Mouse (Mus musculus) layer of hippocampus, adult 8-10 months (tissue): ENCODE results near the gene Pdilt. TPM values are rescaled to one million over a fixed set of nuclear protein-coding genes. Genes with fewer than 3 reads are reported as not detected.
"Not testable (repeated sequence)": the region's sequence is repeated elsewhere in the genome, so short reads cannot be mapped to it uniquely, and the experiment has no call there.

Source experiments
- DNase-seq, 2 experiments: peaks; one replicate each; pipeline ENCODE4 v3.0.0; 2022; ENCODE audit warnings: low spot score in 2 of 2
- total RNA-seq, 4 experiments: library from RNA; stranded (reverse); gene quantifications; 2 replicates each; pipeline ENCODE4 v1.2.4; 2022

Pdilt gene
- under 1 TPM in 1 of 4 experiments, not detected in 3; 0.55 TPM for total RNA-seq

DNA sequence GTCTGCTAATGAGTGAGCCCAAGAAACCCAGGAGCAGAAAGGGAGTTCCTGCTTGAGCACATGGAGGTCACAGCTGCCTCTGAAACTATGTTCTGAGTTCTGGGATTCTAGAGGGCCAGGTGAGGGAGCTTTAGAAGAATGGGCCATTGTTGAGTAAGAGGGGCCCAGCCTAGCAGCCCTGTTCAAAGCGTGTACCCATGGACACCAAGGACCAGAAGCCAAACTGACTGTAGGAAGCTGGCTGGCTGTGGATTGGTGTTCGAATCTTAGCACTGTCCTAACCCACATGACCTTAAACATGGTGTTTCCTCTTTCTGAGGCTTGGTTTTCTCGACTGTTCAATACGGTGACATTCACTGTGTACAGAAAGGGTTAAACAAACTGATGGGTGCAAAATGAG, at the start of gene Pdilt:
Pdilt (minus strand) TSS at position 101 of the 400 bp plus-strand sequence.
- no peak for DNase-seq

DNA sequence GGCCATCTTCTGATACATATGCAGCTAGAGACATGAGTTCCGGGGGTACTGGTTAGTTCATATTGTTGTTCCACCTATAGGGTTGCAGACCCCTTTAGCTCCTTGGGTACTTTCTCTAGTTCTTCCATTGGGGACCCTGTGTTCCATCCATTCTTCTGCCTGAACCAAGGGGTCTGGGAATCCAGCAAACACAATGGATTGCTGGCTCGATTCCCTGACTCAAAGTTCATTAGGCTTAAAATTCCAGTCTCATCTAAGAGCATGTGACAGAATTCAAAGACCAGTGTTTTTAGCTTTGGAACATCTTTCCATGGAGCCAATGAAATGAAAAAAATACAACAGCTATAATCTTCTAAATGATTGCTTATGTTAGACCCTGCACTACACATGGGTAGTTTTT, 39.2 kb upstream of the Pdilt start:
- DNase-seq, result not testable (repeated sequence)

DNA sequence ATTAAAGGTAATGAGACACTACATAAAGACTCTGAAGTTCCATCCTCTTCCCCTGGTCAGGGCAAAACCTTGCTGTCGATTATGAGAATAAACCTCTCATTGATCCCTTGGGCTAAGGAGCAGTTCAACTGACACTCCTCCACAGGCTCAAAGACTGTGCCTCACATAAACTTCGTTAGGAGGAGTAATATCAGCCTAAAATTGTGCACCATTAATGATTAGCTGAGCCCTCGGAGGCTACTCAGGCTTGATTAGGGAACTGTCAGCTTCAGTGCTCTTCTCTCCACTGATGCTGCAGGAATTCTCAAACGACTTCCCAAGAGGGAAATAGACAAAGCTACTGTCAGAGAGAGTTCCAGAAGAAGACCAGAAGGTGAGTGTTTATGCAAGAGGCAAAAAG, 38.2 kb upstream of the Pdilt start:
- no peak for DNase-seq

DNA sequence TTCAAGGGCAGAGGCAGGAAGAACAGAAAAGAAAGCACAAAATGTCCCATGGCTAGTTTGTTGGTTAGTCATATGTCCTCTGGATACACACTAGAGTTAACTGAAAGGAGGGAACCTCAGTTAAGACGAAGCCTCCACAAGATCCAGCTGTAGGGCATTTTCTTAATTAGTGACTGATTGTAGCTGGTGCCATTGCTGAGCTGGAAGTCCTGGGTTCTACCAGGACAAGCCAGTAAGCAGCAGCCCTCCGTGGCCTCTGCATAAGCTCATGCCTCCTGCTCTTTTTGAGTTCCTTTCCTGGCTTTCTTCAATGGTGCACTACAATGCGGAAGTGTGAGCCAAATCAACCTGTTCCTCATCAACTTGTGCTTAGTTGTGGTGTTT, 37.2 kb upstream of the Pdilt start:
- DNase-seq, result no peak

DNA sequence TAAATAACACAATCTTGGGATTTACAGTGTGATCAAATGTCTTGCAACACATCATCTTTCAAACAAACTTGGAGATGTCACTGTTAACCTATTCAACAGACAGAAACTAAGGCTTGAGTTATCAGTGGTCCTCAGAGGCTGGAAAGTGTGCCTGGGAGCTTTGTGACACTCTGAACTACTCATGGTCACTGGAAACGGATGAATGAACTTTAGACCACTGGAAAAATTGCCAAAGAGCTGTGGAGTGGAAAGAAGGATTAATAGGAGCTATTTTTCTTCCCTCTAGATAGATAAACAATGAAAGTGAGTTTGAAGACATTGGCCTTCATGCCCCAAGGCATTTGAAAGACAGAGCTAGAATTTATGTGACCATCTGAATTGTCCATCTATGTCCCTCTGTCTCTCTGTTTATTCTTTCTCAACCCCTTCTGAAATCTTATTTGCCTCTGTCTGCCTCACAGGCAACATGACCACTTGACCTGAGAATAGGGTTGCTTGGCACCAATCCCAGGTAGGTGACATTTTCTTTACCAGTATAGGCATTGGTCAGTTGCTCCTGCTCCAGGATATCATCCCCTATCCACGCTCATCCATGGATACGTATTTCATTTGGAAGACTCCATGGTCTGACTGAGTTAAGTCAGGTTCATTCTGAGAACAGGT, 36.6 kb upstream of the Pdilt start:
- DNase-seq, result no peak

DNA sequence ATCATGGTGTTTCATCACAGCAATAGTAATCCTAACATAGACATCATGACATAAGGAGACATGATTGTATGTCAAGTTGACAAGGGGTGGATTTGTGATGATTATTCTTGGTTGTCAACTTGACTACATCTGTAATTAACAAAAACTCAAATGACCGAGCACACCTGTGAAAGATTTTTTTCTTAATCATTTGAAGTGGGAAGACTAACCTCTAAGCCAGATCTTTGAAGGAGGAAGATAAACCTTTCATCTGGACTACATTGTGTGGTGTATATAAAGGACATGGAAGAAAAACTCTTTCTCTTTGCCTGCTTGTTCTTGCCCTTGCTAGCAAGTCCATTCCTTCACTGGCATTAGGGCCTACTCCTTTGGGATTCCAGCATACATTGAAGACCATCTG, 30.8 kb upstream of the Pdilt start, which contains the start of gene Acsm2:
Acsm2 (plus strand) TSS at position 301 of the 400 bp plus-strand sequence.
- DNase-seq, result no peak

DNA sequence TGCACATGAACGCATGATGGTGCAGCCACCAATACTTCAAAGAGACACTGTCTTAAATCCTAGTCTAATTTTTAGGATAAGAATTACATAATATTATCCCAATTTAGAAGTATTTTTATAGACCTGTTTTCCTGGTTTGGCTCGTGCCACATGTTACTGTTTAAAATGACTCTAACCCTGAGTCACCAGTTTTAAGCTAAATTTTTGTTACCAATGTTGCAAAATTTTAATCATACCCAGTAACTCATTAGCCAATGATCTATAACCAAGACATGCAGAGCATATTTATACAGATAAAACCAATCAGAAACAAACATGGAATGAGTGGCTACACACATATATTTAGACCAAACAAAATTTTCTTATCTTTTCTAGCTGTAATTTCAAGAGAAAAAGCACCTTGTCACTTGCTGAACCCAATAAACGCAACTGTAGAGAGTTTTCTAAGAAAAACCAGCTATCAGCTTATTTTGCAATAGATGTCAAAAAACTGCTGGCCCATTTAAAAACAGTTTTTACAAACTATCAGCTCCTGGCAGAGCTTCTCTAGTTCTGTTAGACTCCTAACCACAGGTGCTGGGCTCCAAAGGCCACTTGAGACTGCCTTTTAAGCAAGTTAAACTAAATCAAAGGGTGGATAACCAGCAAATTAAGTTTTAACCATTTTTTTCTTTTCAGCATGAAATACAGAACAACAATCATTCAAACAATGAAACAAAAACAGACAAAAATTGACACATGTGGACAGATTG, 27.4 kb upstream of the Pdilt start:
- no peak for DNase-seq

DNA sequence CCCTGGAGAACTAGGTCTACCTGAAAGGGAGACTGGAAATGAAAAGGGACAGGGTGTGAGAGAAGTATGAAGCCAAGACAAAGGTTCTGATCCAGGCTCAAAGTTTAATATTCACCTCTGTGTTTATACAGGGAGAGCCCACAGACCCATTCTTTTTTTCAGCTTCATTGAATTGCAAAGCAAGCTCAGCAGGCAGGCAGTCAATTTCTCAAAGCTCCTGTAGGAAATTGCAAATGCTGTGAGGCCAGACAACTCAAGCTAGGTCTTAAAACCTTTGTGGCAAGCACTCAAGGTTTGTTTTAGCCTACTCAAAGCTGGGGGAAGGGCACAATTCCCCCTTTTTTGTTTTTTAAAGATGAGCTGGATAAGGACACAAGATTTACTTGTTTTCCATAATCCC, 22.3 kb upstream of the Pdilt start:
- no peak for DNase-seq

DNA sequence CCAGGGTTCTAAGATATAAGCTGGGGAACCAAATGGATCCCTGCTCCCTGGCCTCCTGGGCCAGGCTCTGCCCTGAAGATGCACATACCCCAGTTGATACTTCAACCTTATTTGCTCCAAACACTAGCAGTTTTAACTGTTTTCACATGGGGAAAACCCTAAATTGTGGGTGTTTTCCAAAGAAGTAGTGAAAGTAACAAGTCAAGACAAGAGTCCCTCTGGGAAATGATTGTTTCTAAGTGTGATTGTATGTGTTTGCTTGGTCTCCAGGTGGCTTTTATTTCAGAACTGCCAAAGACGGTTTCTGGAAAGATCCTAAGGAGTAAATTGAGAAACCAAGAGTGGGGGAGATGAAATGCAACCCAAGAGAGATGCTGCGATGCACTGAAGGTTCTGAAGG, 19.2 kb upstream of the Pdilt start:
- DNase-seq, result no peak

DNA sequence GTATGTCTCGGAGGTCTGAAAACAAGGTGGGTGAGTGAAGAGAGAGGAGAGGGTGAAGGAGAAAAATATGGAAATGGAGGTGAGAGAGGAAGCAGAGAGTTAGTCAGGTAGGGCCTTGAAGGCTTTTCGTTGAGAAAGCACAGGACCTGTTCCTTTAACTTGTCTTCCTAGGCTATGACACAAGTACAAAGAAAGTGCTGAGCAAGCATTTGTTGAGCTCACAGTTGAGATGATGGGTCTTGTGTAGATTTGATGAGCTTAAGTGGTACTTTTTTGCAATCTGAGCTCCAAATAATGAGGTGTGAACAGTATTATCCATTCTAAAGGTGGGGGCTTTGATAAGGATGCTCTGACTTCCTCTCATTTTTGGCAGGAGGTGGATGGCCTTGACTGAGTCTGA, 11.1 kb upstream of the Pdilt start:
- DNase-seq, result no peak

DNA sequence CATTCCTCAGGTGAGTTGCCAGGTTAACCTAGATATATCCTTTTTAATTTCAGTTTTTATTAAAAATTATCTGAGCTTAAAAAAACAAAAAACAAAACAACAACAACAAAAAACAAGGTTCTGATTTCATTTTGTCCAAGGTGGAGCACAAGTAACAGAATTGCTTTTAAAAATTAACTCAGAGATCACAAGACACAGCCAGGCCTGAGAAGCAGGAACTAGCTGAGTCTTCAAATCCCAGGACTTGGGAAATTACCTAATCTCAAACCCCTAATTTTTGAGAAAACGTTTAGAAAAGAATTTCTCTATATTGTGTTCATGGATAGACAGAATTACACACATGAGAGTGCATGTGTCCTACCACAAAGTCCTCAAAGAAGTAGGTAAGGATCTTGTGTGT, 9.6 kb upstream of the Pdilt start:
- DNase-seq, result no peak

DNA sequence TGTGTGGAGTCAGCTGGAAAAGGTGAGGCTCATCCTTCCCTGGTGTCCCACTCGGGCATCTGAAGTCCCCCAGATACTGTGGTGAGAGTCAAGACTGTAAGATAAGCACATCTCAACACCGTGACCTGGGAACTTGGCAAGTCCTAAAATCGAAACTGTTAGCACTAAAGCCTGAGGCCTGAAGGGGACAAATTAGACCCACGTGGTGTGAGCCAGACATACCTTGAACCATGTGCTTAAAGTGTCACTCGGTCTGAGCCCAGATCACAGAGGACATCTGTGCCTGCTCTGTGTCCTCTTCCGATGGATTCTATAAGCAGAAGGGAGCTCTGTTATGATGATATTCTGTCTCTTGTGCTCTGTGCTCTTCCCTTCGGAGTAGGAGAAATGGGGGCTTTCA, 5.3 kb upstream of the Pdilt start:
- DNase-seq, result no peak

DNA sequence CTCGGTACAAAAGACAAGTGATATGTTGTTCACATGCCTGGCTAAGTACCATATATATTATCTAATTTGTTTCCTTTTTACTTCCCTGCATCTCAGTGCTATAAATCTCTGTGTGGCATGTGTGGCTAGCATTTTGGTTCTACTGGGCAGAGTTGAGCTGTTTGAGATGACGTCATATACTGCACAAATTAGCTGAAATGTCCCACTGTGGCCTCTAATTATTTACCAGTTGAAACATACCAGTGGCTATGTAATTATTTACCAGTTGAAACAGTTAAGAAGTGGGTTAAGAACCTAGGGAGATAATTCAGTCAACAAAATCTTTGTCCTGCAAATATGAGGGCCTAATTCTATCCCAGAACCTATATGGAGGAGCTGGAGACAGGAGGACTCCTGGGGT, 4.3 kb upstream of the Pdilt start:
- DNase-seq, result no peak

DNA sequence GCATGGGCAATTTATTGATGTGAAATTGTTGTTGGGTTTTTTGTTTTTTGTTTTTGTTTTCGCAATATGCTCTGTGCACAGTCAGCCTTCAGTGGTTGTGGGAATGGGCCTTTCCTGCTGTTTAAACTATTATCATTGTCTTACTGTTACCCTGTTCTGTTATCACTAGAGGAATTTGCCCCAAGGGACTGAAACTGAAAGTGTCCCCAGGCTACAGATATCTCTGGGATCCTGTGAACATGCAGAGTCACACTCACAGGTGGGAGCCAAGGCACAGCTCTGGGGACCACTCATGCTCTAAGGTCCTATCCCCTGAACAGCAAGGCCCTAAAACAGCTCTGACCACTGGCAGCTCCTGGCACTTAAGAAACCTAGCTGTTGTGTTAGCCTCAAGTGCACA, 3.8 kb upstream of the Pdilt start:
- DNase-seq, result no peak

DNA sequence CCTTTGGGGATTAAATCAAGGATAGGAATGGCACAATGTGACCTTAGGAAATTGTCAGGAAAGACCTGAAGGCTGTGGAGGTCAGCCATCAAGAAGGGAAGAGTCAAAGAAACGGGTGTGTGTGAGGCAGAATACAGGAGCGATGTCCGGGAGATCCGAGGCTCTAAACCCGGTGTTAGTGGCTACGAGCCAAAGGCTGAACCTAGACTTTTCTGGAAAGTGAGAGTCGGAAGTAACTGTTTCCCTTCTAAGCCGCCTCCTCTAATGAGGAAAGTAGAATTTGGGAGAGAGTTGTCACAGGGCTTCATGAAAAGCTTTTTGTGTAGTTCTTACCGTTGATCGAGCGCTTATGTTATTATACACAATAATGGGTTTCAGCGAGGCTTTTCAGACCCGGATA, 3.2 kb upstream of the Pdilt start:
- DNase-seq, result no peak

DNA sequence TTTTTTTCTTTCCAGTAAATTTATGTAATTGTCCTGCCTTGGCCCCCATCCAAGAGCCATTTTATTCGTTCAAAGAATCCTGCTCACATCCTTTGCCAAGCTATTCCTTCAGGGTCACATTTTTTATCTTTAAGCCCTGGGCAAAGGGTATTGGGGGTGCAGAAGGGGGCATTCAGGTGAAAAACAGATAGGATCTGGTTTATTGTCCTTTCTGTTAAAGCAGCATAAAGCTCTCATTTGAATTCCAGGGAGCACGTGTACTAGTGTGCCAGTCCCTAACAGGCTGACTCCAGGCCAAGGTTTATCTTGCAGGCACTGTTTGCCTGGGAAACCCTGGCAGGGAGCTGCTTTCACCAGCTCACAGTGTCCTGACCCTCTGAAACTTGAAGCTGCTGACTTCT, 2.6 kb upstream of the Pdilt start:
- DNase-seq, result no peak

DNA sequence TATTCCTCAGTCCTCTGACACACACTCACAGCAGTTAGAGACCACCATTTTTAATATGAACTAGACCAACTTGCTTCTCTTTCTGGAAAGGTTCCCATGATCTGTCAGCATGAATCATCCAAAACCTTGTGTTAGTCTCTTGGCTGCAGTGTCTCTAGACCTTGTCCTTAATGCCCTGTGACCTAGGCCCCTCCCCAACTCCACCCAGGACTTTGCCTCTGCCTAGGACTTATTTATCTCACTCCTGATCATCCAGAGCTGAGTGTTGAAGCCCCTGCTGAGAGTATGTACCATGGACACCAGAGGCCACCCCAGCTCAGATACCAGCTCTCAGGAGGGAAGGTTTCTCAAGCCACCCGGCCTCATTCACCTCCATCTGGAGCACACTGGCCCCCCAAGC, 904 bp downstream of the Pdilt start:
- DNase-seq, result no peak

DNA sequence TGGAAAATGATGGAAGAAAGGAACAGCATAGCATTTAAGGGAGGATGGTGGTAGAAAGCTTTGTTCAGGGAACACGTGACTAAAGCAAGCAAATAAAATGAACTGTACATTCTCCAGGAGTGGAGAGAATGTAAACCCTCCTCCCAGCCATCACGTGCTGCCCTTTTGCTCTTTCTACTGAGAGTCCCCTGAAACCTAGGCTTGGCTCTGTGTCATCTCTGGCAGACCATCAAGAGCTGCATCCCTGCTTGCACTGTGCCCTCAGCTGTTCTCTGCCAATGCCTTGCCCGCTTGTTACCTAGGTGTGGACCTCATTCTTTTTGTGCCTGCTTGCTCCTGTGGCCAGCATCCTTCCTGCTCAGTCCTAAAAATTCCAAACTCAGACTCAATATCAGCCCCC, 1.5 kb downstream of the Pdilt start:
- no peak for DNase-seq

DNA sequence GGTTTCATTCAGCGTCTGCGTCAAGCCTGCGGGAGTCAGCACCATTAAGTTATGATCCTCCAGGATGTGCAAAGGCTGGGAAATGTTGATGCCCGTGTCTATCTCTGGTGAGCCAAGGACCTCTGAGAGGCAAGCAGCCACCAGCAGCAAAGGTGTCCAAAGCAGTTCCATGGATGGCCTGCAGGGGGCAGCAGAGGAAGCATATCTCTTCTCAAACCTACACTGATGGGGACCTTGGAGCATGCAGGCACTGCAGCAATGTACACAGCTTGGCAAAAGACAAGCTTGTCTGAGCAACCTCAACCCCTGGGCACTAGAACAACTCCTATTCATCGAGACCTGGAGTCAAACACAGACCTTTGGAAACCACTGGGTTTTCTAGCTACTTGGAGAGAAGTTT, 3.6 kb downstream of the Pdilt start:
- peak; percentile 59 to 88 for DNase-seq

DNA sequence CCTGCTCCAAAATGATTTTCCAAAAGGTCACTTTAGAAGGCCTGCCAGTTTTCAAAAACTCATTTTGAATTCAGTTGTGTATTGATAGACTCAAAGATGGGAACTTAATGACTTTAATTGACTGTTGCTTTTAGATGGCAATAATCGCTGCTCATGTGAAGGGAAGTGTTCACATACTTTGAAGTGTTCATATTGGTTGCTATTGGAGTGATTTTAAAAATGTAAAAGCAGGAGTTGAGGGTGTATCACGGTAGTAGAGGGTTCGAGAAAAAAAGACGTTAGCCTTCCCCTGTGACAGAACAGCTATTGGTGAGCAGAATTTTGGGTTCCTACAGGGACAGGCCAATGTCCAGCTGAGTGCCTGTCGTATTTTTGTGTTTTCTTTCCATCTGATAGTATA, 4.1 kb downstream of the Pdilt start, which contains the start of gene Acsm5:
Acsm5 (plus strand) TSS at position 301 of the 400 bp plus-strand sequence.
- no peak for DNase-seq

DNA sequence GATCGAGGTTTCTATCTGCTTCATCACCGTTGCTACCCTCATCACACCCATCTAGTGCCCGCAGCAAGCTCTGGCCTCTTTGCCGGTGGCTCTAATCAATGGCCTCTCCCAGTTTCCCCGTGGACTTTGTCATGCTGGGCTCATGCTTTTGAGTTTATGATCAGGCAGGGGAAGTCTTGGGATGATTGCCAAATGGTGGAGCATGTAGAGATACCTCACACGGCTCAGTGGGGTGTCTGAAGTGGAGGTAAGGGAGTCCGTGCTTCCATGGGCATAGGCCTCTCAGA, 7.1 kb downstream of the Pdilt start:
- no peak for DNase-seq

DNA sequence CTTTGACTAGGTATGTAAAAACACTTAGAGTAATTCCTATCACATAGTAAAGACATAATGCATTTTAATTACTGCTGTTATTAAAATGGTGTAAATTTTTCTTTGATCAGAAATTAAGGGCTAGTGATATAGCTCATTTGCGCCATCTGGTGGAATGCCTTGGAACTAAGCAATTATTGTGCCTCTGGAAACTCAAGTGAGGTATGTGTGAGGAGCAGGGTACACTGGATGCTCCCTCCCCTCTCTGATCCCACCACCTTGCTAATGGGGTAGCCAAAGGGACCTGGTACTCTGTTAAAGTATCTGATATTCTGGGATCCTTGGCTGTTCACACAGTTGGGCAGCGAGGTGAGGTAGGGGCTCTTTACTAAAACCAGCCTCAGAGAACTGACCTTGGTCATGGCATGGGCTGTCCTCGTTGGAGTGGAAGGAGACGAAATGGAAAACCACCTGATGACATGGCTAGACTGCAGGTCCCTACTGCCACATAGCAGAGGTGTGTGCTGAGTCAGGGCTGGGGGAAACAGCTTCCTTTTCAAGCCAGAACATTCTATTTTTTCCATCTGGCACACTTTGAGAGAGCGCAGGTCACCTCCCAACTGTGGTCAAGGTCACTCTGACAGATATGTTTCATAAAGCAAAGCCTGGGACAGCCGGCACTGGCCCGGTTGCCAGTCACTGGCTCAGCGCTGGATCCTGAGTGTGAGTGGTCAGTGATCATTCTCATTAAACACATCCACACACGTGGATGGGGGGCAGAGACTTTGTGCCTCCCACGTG, 7.6 kb downstream of the Pdilt start:
- peak in 1 of 2 experiments; percentile 65 for DNase-seq

DNA sequence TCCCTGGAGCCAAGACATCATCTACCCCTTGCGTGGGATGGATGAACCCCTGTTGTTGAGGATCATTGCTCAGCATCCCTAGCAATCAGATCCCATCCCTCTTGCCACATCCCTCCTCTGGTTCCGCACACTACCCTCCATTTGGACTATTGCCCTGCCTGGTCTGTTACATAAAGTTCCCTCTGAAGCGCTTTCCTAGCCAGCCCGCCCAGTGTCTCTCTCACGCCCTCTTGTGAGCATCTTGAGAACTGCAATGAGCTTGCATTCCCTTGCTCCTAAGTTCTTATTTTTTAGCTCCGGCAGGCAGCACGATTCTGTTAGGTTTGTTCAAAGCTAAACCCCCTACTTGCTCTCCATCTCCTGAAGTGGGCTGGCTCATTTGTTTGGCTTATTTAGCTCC, 10.2 kb downstream of the Pdilt start:
- DNase-seq, result peak; percentile 13 to 63
